Mouse (Mus musculus) brain, embryonic 14.5 days (tissue): ENCODE data around the gene Rcc1.

Experiments used
- CTCF ChIP-seq: fragments of 200-500 bp; IDR thresholded peaks from 2 replicates; pipeline ENCODE4 v1.5.1; 2012; ENCODE audit warnings: inconsistent platforms, mild to moderate bottlenecking, moderate library complexity, borderline replicate concordance; ENCODE audit not compliant: insufficient read depth, insufficient read length; ENCODE audit errors: extremely low read depth
- POLR2A ChIP-seq: fragments of 200-500 bp; IDR thresholded peaks from 2 replicates; pipeline ENCODE4 v1.6.1; 2012; ENCODE audit warnings: mild to moderate bottlenecking, inconsistent platforms, borderline replicate concordance; ENCODE audit not compliant: poor library complexity, insufficient read depth, insufficient read length, severe bottlenecking; ENCODE audit errors: extremely low read depth

GRCm38 (mm10) chr4:132311209-132311608 lies 42.2 kb downstream of the Rcc1 start:
- TF ChIP-seq POLR2A, result no peak
- no peak for TF ChIP-seq CTCF
